Mouse (Mus musculus): ENCODE measurements around the gene 2010003K11Rik.
"Not testable (repeated sequence)": the region's sequence is repeated elsewhere in the genome, so short reads cannot be mapped to it uniquely, and the experiment has no call there.

DNA sequence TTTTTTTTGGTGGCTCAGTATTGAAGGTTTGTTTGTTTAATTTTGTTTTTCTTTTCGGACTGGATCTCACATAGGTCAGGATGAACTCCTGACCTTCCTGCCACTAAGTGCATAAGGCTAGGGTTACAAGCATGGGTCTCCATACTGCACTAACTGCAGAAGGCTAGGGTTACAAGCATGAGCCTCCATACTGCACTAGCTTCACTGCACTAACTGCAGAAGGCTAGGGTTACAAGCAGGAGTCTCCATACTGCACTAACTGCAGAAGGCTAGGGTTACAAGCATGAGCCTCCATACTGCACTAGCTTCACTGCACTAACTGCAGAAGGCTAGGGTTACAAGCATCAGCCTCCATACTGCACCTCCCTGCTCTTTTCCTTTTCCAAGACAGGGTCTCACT lies 44.3 kb downstream of the 2010003K11Rik start:
- TF ChIP-seq POLR2A, CTCF (IDR thresholded peaks at IDR 0.05; ENCODE audit: extremely low read depth, insufficient read depth, low read length): not testable (repeated sequence)
